Mouse (Mus musculus) CD4-positive, CD25-positive, alpha-beta regulatory T cell, adult 9 weeks (primary cell): ENCODE results near the gene Mif. TPM values are rescaled to one million over a fixed set of nuclear protein-coding genes. Genes with fewer than 3 reads are reported as not detected.

ENCODE experiments used
- polyA plus RNA-seq: library from polyadenylated mRNA; unstranded; fragments of 100-300 nt; shearing (Covaris generic); gene quantifications from one replicate; pipeline ENCODE4 v1.2.1, GENCODE M21; 2017

Mif gene
- polyA plus RNA-seq = 727 TPM

DNA sequence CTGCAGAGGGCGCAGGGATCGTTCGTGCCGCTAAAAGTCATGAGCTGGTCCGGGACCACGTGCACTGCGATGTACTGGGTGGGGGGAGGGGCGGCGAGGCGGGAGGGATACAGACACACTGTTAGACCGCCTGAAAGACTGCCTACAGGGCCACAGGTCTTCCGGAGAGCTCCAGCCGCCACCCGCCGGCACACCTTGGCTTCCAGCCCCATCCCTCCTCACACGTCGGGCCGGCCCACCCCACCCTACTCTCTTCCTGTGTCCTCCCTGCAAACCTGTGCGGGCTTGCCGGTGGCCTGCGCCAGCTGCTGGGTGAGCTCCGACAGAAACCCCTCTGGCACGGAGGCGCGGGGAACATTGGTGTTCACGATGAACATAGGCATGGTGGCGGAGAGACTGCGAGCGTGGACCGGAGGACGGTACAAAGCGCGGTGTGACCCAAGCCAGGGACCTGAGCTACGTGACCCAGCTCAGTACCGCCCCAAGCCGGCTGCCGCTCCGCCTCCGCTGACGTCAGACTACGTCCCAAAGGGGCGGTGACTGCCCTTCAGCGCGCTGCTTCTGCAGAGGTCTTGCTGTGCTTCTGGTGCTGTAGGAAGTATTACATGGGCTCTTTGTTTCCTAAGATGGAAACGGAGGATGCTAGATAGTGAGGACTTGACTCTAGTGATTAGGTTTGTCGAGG lies at the start of gene Mif:
Mif (minus strand) TSS at position 455 of the 685 bp plus-strand sequence.

DNA sequence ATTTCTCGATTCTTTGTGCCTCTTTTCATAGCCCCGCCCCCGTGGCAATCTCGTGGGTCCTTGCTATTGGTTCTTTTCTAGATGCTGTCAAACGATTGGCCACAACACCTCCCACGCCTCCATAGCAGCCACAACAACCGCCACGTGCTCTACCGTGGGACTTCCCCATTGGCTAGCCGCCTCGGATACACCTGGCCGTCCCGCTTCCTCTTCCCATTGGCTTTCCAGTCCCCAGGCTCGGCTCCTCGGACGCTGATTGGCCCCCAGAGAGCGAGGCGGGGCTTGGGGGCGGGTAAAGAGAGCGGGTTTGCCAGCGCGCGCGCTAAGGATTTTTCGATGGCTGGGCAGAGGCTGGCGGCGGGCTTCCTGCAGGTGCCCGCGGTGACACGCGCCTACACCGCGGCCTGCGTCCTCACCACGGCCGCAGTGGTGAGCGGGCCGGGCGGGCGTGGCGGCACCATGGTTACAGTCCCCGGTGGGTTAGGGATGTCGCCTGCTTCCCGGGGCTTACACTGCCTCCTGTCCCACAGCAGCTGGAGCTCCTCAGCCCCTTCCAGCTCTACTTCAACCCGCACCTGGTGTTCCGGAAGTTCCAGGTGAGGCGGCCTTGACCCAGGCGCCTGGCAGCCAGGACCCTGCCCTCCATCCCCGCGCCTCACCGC lies 33.2 kb upstream of the Mif start, which contains the start of gene Derl3:
Derl3 (plus strand) TSS at position 325 of the 662 bp plus-strand sequence.

DNA sequence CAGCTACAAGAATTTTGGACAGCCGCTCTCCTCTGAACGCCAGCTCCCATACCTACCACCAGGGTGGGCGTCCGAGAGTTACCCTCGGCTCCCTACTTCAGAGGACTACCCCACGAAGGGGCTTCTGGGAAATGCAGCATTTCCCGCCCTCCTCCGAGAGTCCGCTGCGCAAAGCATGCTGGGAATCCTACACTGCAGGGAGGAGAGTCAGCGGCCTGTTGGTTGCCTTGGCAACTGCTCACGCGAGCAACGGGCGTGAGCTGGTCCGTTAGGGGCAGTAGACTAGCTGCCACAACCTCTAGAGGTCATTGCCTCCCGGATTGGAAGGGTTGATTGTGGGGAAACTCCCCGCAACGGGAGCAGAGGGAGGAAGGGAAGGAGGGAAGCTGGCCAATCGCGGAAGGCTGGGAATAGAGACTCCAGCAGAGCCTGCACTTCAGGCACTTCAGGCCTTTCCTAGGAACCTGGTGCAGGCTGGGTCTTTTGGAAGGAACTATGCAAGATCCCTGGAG lies 22.7 kb downstream of the Mif start, which contains the start of gene Gstt2:
Gstt2 (minus strand) TSS at position 177 of the 512 bp plus-strand sequence.

DNA sequence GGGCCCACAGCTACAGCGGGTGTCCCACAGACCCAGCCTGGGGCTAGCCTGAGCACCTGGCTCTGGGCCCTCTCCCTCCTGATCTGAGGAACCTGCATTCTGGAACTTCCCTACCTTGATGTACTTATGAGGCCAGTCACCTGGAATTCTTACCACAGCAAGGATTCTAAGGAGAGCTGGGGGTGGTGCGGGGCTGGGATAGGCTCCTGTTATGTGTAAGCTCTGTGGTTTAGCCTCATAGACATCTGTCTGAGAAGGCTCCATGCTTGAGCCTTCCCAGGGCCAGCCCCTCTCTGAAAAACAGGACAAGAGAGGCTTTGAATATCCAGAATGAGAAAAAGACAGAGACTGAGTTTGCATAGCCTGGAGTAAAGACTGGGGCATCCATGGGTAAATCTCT lies 37.6 kb downstream of the Mif start, which contains the start of gene Gstt4:
Gstt4 (minus strand) TSS at position 101 of the 400 bp plus-strand sequence.

Other genes starting within 250 kb of the Mif start
- gene Susd2, start 216.2 kb downstream of the Mif start, polyA plus RNA-seq = 20.7 TPM
- 58.5 TPM for gene Cabin1, start 95.9 kb downstream of the Mif start, polyA plus RNA-seq
- 89.5 TPM for gene Ddt, start 86.8 kb downstream of the Mif start, polyA plus RNA-seq
- gene Gm20441, start 79.3 kb downstream of the Mif start, polyA plus RNA-seq = 0.55 TPM
- gene Gstt3, start 78.8 kb downstream of the Mif start, polyA plus RNA-seq = 7.5 TPM
- gene Gstt1, start 61.7 kb downstream of the Mif start, polyA plus RNA-seq = not detected
- not detected for gene Gstt4, start 37.7 kb downstream of the Mif start, polyA plus RNA-seq
- 61.7 TPM for gene Gstt2, start 22.8 kb downstream of the Mif start, polyA plus RNA-seq
- 2.3 TPM for gene Derl3, start 33.2 kb upstream of the Mif start, polyA plus RNA-seq
- 103 TPM for gene Smarcb1, start 61.4 kb upstream of the Mif start, polyA plus RNA-seq
- gene Chchd10, start 72.9 kb upstream of the Mif start, polyA plus RNA-seq = 42.4 TPM
- 11.1 TPM for gene Mmp11, start 76.3 kb upstream of the Mif start, polyA plus RNA-seq
- gene Gm867, start 80.4 kb upstream of the Mif start, polyA plus RNA-seq = not detected
- gene Vpreb3, start 82.8 kb upstream of the Mif start, polyA plus RNA-seq = 0.46 TPM
- gene Gm5134, start 94.3 kb upstream of the Mif start, polyA plus RNA-seq = 2.3 TPM
- 27.8 TPM for gene Zfp280b, start 172.4 kb upstream of the Mif start, polyA plus RNA-seq